Mouse (Mus musculus) neutrophil, adult 59 days (primary cell): ENCODE data around the gene Tsc22d3. TPM values are rescaled to one million over a fixed set of nuclear protein-coding genes. Genes with fewer than 3 reads are reported as not detected.

Source experiments
- total RNA-seq, 2 experiments: library from RNA; stranded (reverse); gene quantifications; 1 replicate in 1 of 2; 2 replicates in 1 of 2; pipeline ENCODE4 v1.2.4; 2023

The Tsc22d3 gene
- 100 to 1,000 TPM; 294 to 546 TPM for total RNA-seq

DNA sequence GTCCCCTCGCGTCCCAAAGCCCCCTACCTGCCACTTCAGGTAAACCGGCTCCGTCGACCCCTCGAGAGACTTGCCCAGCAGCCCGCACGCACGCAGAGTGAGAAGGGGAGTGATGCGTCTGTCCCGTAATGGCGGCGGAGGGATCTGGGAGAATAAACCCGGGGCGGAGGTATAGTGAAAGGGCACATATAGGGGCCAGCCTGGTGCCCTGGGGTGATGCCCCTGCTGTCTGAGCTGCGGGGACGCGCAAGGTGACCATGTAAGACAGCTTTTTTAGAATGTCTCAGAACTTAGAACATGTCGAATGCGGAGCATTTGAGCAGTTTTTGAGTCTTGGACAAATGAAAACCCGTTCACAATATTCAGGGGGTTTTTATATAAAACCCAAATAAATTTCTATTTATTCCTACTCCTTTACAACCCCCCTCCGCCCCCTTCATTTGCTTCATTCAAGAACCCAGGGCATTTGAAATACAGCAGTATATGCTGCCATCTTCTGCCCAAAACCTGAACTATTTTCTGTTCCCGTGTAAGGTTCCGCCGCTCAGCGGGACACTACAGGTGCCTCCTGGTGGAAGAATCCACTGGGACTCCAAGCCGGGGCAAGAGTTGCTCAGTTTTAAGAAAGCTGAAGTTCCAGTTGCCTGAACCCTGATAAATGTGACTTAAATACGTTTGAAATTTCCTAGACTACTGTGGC, at the start of gene Tsc22d3:
TSS of gene Tsc22d3 (minus strand) at position 250 of the 700 bp plus-strand sequence.

Other genes with a start within 250 kb of the Tsc22d3 start
- 10 to 100 TPM; 14.2 to 14.6 TPM for gene Prps1, start 144.0 kb downstream of the Tsc22d3 start, total RNA-seq
- gene Mid2, start 63.9 kb upstream of the Tsc22d3 start, total RNA-seq, result under 1 TPM in 1 of 2 experiments, not detected in 1; 0.07 TPM
- not detected for gene Tex13b, start 212.8 kb upstream of the Tsc22d3 start, total RNA-seq